Mouse (Mus musculus): ENCODE results near the gene Kank2. TPM values are rescaled to one million over a fixed set of nuclear protein-coding genes. Genes with fewer than 3 reads are reported as not detected.
A peak's percentile ranks its signal among the peaks of the same experiment; 100 is the strongest.

Gene Kank2
- polyA plus RNA-seq, 1 experiment from 2014 or later = 16.4 TPM

DNA sequence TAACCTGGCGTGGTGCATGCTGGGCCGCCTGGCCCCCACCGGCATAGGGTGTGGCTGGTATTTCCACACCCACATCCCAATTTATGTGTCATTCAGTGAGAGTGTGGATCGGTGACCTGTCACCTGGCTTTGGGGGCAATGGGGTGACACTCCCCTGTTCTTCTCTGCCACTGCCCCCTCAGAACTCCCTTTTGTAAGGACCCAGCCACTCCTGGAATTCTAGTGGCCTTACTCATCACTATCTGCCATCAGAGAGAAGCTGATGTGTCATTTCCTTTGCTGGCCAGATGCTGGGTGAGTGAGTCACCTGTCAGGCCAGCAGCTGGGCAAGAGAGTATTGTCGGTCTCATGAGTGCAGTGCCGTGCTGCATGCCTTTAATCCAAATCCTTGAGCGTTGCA is 69.3 kb downstream of the Kank2 start:
- peaks cover 65% of the 10 kb centered on the region for H3K36me3 ChIP-seq (ENCODE audit: insufficient read depth)
- no peak for TF ChIP-seq CTCF (IDR thresholded peaks at IDR 0.05; ENCODE audit: low read depth)
- no peak overlapping the region for H3K4me2 ChIP-seq
- no peak overlapping the region for H3K9ac ChIP-seq
- DNase-seq = no peak
- H3K27me3 ChIP-seq (ENCODE audit: insufficient read depth, low read length) = no peaks in the 10 kb centered on the region
- ATAC-seq (ENCODE audit: insufficient read depth) = no peak
- WGBS = 86% methylated on average over 7 of the region's 7 CpGs
- H3K27ac ChIP-seq (ENCODE audit: low read depth) = no peak overlapping the region
- H3K9me3 ChIP-seq (ENCODE audit: low read depth, low read length) = no peaks in the 10 kb centered on the region
- peaks cover 14% of the 10 kb centered on the region; the same call in 1 of the 2 replicates for H3K4me1 ChIP-seq (ENCODE audit: insufficient read depth)
- no peak overlapping the region for H3K4me3 ChIP-seq (ENCODE audit: low read depth, low read length)

DNA sequence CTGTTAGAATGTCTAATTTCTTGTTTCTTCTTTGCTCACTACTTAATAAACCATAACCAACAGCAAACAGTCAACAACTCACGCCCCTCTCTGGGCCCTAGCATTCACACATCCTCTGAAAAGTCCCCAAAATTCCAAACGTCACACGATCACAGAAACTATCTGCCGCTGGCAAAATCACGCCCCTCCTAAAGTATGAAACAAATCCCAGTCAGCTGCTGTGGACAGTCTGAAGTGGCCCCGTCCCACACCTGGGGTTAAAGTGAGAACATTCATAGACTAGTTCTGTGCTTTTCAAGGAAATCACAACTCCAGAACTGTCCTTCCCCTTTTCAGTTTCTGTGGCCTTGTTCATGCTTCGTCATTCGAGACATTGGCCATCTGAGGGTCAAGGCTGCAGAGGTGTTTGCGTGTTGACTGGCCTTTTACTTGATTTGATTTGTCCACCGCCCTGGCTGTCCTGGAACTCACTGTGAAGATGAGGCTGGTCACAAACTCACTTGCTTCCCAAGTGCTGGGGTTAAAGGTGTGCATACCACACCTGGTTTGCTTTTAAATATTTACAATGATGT is 70.2 kb downstream of the Kank2 start:
- no peak overlapping the region for H3K9ac ChIP-seq
- no peak for DNase-seq
- no peak overlapping the region for H3K27ac ChIP-seq (ENCODE audit: low read depth)
- H3K27me3 ChIP-seq (ENCODE audit: insufficient read depth, low read length) = no peaks in the 10 kb centered on the region
- H3K4me1 ChIP-seq (ENCODE audit: insufficient read depth) = peaks cover 14% of the 10 kb centered on the region; the same call in 1 of the 2 replicates
- no peak for TF ChIP-seq CTCF (IDR thresholded peaks at IDR 0.05; ENCODE audit: low read depth)
- H3K4me3 ChIP-seq (ENCODE audit: low read depth, low read length) = no peak overlapping the region
- H3K9me3 ChIP-seq (ENCODE audit: low read depth, low read length) = no peaks in the 10 kb centered on the region
- 79% methylated on average over 10 of the region's 10 CpGs for WGBS
- H3K4me2 ChIP-seq = no peak overlapping the region
- peaks cover 55% of the 10 kb centered on the region for H3K36me3 ChIP-seq (ENCODE audit: insufficient read depth)
- no peak for ATAC-seq (ENCODE audit: insufficient read depth)

- no peaks in the 10 kb centered on the region for H3K27me3 ChIP-seq (ENCODE audit: insufficient read depth, low read length)
- H3K36me3 ChIP-seq (ENCODE audit: insufficient read depth) = peaks cover 36% of the 10 kb centered on the region; the same call in 1 of the 2 replicates
- peak overlapping the region; percentile 1; the same call in 1 of the 2 replicates for H3K4me3 ChIP-seq (ENCODE audit: low read depth, low read length)
- TF ChIP-seq CTCF (IDR thresholded peaks at IDR 0.05; ENCODE audit: low read depth) = no peak
- peak overlapping the region; percentile 4 for H3K9ac ChIP-seq
- no peaks in the 10 kb centered on the region for H3K9me3 ChIP-seq (ENCODE audit: low read depth, low read length)
- no peak for DNase-seq
- peak overlapping the region; percentile 48 for H3K27ac ChIP-seq (ENCODE audit: low read depth)
- ATAC-seq (ENCODE audit: insufficient read depth) = no peak
- H3K4me1 ChIP-seq (ENCODE audit: insufficient read depth) = peaks cover 14% of the 10 kb centered on the region; the same call in 1 of the 2 replicates
- 54% methylated on average over 14 of the region's 14 CpGs for whole genome bisulfite sequencing
- H3K4me2 ChIP-seq = peak overlapping the region; percentile 73
Measured at GRCm38 (mm10) chr9:21726218-21726975, 72.1 kb downstream of the Kank2 start.

DNA sequence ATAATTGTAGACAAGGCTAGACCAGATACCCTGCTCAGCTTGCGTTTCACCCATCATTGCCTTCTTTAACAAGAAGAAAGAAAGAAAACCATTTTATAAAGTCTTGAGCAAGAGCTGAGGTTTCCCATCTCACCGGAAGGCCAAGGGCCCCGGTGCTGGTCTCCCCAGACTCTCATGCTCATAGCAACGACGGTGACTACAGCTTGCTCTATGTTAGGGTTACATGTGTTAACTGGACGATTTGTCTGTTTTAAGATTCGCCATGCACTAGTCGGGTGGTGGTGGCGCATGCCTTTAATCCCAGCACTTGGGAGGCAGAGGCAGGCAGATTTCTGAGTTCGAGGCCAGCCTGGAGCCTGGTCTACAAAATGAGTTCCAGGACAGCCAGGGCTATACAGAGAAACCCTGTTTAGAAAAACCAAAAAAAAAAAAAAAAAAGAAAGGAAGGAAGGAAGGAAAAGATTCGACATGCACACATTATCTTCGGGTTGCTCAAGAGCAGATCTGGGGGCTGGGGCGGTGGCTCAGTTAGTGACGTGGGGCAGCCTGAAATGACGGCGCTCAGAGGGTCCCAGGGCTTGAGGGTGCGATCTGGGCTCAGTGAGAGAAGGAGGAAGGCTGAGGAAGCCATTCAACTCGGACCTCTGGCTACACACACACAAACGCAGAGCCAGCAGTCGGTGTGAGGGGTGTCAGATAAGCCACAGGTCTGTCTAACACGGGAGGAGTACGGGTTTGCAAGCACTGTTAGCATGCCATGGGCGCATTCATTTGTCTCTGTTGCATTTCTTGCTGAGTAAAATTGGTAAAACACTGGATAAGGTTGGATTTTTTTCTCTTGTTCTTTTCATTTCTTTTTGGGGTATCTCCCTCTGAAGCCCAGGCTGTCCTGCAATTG is 73.1 kb downstream of the Kank2 start:
- 52% methylated on average over 23 of the region's 23 CpGs for WGBS
- DNase-seq (no peak), ATAC-seq (ENCODE audit: insufficient read depth) (no peak)
- Histone ChIP-seq H3K9ac (peak overlapping the region; percentile 4), H3K27ac (ENCODE audit: low read depth) (peak overlapping the region; percentile 48; the same call in 1 of the 2 replicates), H3K4me2 (peak overlapping the region; percentile 73), H3K36me3 (ENCODE audit: insufficient read depth) (peaks cover 34% of the 10 kb centered on the region; the same call in 1 of the 2 replicates), H3K27me3 (ENCODE audit: insufficient read depth, low read length) (no peaks in the 10 kb centered on the region), H3K4me3 (ENCODE audit: low read depth, low read length) (peak overlapping the region; percentile 78), H3K9me3 (ENCODE audit: low read depth, low read length) (no peaks in the 10 kb centered on the region), H3K4me1 (ENCODE audit: insufficient read depth) (peaks cover 14% of the 10 kb centered on the region; the same call in 1 of the 2 replicates)
- TF ChIP-seq CTCF (IDR thresholded peaks at IDR 0.05; ENCODE audit: low read depth) = no peak

- no peaks in the 10 kb centered on the region for H3K27me3 ChIP-seq (ENCODE audit: insufficient read depth, low read length)
- DNase-seq (peak; percentile 98), ATAC-seq (ENCODE audit: insufficient read depth) (peak; percentile 93)
- peak overlapping the region; percentile 78 for H3K4me3 ChIP-seq (ENCODE audit: low read depth, low read length)
- TF ChIP-seq CTCF (IDR thresholded peaks at IDR 0.05; ENCODE audit: low read depth) = no peak
- under 1% methylated on average over 18 of the region's 18 CpGs for WGBS
- peaks cover 14% of the 10 kb centered on the region; the same call in 1 of the 2 replicates for H3K4me1 ChIP-seq (ENCODE audit: insufficient read depth)
- H3K9ac ChIP-seq = peak overlapping the region; percentile 69
- H3K9me3 ChIP-seq (ENCODE audit: low read depth, low read length) = no peaks in the 10 kb centered on the region
- peak overlapping the region; percentile 73 for H3K4me2 ChIP-seq
- H3K36me3 ChIP-seq (ENCODE audit: insufficient read depth) = peaks cover 26% of the 10 kb centered on the region; the same call in 1 of the 2 replicates
- H3K27ac ChIP-seq (ENCODE audit: low read depth) = peak overlapping the region; percentile 97
Measured at GRCm38 (mm10) chr9:21724147-21724536, 74.4 kb downstream of the Kank2 start.

DNA sequence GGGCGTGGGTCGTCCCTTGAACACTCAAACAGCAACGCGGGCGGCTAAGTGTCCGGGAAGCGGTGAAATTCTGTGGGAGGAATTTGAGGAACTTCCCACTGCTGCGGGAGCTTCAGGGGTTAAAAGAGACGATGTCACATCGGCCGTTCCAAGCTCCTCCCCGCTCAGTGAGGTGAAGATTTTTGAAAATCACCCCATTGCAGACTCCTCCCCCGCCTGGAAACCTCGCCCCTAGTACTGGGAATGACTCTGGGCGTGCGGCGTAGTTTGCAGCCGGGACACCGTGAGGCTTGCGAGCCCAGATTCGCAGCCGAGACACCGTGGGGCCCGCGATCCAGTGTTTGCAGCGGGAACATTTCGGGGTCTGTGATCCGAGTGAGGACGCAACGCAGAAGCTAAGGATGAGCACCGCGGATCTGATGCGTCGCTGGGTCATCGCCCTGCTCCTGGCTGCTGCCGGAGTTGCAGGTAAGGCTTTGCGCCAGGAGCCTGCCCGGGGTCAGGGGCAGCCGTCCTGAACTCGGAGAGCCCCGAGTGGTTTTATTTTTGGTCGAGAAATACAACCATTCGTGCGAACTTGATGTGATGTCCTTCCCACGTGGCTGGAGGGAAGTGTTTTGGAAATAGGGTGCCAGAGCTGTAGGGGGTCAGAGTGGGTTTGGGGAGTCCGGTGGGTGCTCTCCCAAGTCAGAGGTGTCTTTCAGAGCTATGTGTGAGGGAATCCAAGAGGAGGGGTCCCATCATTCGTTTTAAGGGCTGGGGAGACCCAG is 75.0 kb downstream of the Kank2 start, which contains the start of gene Ldlr:
Gene Ldlr, plus strand, starts transcription at position 107 of the 770 bp plus-strand sequence.
- no peaks in the 10 kb centered on the region for H3K9me3 ChIP-seq (ENCODE audit: low read depth, low read length)
- peaks cover 14% of the 10 kb centered on the region; the same call in 1 of the 2 replicates for H3K4me1 ChIP-seq (ENCODE audit: insufficient read depth)
- peak within 1 kb of the TSS; percentile 78 for H3K4me3 ChIP-seq (ENCODE audit: low read depth, low read length)
- H3K27ac ChIP-seq (ENCODE audit: low read depth) = peak within 1 kb of the TSS; percentile 97
- ATAC-seq (ENCODE audit: insufficient read depth) (peak; percentile 91), DNase-seq (peak; percentile 98)
- TF ChIP-seq CTCF (IDR thresholded peaks at IDR 0.05; ENCODE audit: low read depth) = no peak
- no peaks in the 10 kb centered on the region for H3K27me3 ChIP-seq (ENCODE audit: insufficient read depth, low read length)
- peak within 1 kb of the TSS; percentile 69 for H3K9ac ChIP-seq
- peak within 1 kb of the TSS; percentile 73 for H3K4me2 ChIP-seq
- WGBS = under 1% methylated on average over 47 of the region's 47 CpGs
- peaks cover 22% of the 10 kb centered on the region; the same call in 1 of the 2 replicates for H3K36me3 ChIP-seq (ENCODE audit: insufficient read depth)
